Mouse (Mus musculus) stomach, embryonic 14.5 days (tissue): ENCODE results near the gene Gm10147. TPM values are rescaled to one million over a fixed set of nuclear protein-coding genes. Genes with fewer than 3 reads are reported as not detected.
"Not testable (repeated sequence)": the region's sequence is repeated elsewhere in the genome, so short reads cannot be mapped to it uniquely, and the experiment has no call there.

Experiments used
- ATAC-seq: fragments of 200-750 bp; cut with Nextera tagmentation; 2 replicates; pipeline ENCODE4 v1.8.0; 2017; ENCODE audit warnings: low read depth, moderate TSS enrichment; ENCODE audit not compliant: insufficient number of reproducible peaks, insufficient read depth, low FRiP score
- H3K27ac ChIP-seq: fragments of 300-500 bp; sonication (generic); 2 replicates; pipeline ENCODE4 v1.5.1; 2014; ENCODE audit warnings: mild to moderate bottlenecking, low read length, moderate library complexity, mixed read lengths
- H3K27me3 ChIP-seq: fragments of 300-500 bp; sonication (generic); 2 replicates; pipeline ENCODE4 v1.6.1; 2014; ENCODE audit warnings: low read length, control low read depth, mixed read lengths; ENCODE audit not compliant: control insufficient read depth, insufficient read depth
- H3K36me3 ChIP-seq: fragments of 300-500 bp; sonication (generic); 2 replicates; pipeline ENCODE4 v1.6.1; 2014; ENCODE audit warnings: mild to moderate bottlenecking, control low read depth, low read length, moderate library complexity, mixed read lengths; ENCODE audit not compliant: control insufficient read depth, insufficient read depth
- H3K4me1 ChIP-seq: fragments of 300-500 bp; sonication (generic); 2 replicates; pipeline ENCODE4 v1.6.1; 2014; ENCODE audit warnings: low read length, control low read depth, mixed read lengths; ENCODE audit not compliant: control insufficient read depth, insufficient read depth
- H3K4me2 ChIP-seq: fragments of 300-500 bp; sonication (generic); replicated peaks from 2 replicates; pipeline ENCODE4 v1.6.1; 2014; ENCODE audit warnings: low read depth, low read length, control low read depth
- H3K4me3 ChIP-seq: fragments of 300-500 bp; sonication (generic); 2 replicates; pipeline ENCODE4 v1.5.1; 2014; ENCODE audit warnings: low read depth, low read length, control low read depth
- H3K9ac ChIP-seq: fragments of 300-500 bp; sonication (generic); replicated peaks from 2 replicates; pipeline ENCODE4 v1.6.1; 2014; ENCODE audit warnings: low read depth, mild to moderate bottlenecking, control low read depth, low read length, moderate library complexity, mixed read lengths
- H3K9me3 ChIP-seq: fragments of 300-500 bp; sonication (generic); 2 replicates; pipeline ENCODE4 v1.6.1; 2016; ENCODE audit warnings: low read depth, low read length, control low read depth; ENCODE audit not compliant: control insufficient read depth
- WGBS: fragments of 180-500 bp; shearing (Covaris S2); extraction: QIAGEN DNeasy Blood & Tissue Kit; methylation state at CpG from one replicate; pipeline ENCODE4 v1.1.7; 2014; 5-methylcytosine and 5-hydroxymethylcytosine counted together
- microRNA-seq: library from miRNA; unstranded; fragments of <30 nt; microRNA quantifications from one replicate; pipeline ENCODE4, GENCODE M21; 2016
- polyA plus RNA-seq: library from polyadenylated mRNA; unstranded; fragments of >200 nt; fragmentation: Nextera tagmentation; extraction: Ambion mirVana; gene quantifications from 2 replicates; pipeline ENCODE4 v1.2.1, GENCODE M21; 2014

Gene Gm10147
- polyA plus RNA-seq, result not detected in 2 replicates

DNA sequence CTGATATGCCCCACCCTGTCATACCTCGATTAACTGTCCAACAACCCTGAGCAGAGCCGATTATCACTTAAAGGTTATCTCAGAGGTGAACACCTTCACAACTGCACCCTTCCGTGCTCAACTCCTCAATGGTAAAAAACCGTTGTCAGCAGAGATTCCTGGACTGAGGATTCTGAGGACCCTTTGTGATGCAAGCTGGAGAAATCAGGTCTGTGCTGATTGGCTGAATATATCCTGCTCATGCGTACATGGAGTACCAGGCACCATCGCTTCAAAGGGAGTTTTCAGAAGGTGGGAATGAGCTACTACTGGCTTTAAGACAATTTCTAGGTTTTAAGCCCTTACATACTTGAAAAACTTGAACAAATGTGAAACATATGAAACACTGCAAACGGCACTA, at the start of gene Gm10147:
Gene Gm10147, minus strand, starts transcription at position 101 of the 400 bp plus-strand sequence.
- H3K9me3 ChIP-seq, H3K36me3 ChIP-seq, H3K27me3 ChIP-seq, H3K4me1 ChIP-seq, H3K27ac ChIP-seq, H3K4me3 ChIP-seq, H3K4me2 ChIP-seq, ATAC-seq, H3K9ac ChIP-seq: not testable (repeated sequence)
- WGBS, result no CpG with 5 or more reads among the region's 7 CpGs

Small RNA genes within 50 kb of the gene (microRNA-seq; reads per million reads assigned to microRNA genes)
- not detected for gene Gm44499
